Mouse (Mus musculus) hindbrain, embryonic 11.5 days (tissue): ENCODE results near the gene Calm5. TPM values are rescaled to one million over a fixed set of nuclear protein-coding genes. Genes with fewer than 3 reads are reported as not detected.
"Not testable (repeated sequence)": the region's sequence is repeated elsewhere in the genome, so short reads cannot be mapped to it uniquely, and the experiment has no call there.

Source experiments
- ATAC-seq: fragments of 200-750 bp; cut with Nextera tagmentation; 2 replicates; pipeline ENCODE4 v1.8.0; 2017; ENCODE audit warnings: mild to moderate bottlenecking, moderate TSS enrichment, moderate library complexity; ENCODE audit not compliant: low FRiP score
- DNase-seq: peaks from one replicate; pipeline ENCODE4 v3.0.0-alpha.2; 2015; ENCODE audit warnings: low spot score
- H3K27ac ChIP-seq: fragments of 300-500 bp; sonication (generic); 2 replicates; pipeline ENCODE4 v1.5.1; 2014; ENCODE audit warnings: mild to moderate bottlenecking, low read depth, low read length
- H3K27me3 ChIP-seq: fragments of 300-500 bp; sonication (generic); 2 replicates; pipeline ENCODE4 v1.6.1; 2014; ENCODE audit warnings: mild to moderate bottlenecking, low read length, moderate library complexity, mixed read lengths; ENCODE audit not compliant: control insufficient read depth, insufficient read depth
- H3K36me3 ChIP-seq: fragments of 300-500 bp; sonication (generic); 2 replicates; pipeline ENCODE4 v1.6.1; 2014; ENCODE audit warnings: mild to moderate bottlenecking, low read length, moderate library complexity, mixed read lengths; ENCODE audit not compliant: control insufficient read depth, insufficient read depth
- H3K4me1 ChIP-seq: fragments of 300-500 bp; sonication (generic); replicated peaks from 2 replicates; pipeline ENCODE4 v1.6.1; 2014; ENCODE audit warnings: low read length, mixed read lengths; ENCODE audit not compliant: control insufficient read depth, insufficient read depth
- H3K4me2 ChIP-seq: fragments of 300-500 bp; sonication (generic); replicated peaks from 2 replicates; pipeline ENCODE4 v1.6.1; 2014; ENCODE audit warnings: mild to moderate bottlenecking, low read depth, low read length
- H3K4me3 ChIP-seq: fragments of 300-500 bp; sonication (generic); 2 replicates; pipeline ENCODE4 v1.5.1; 2014; ENCODE audit warnings: low read depth, low read length
- H3K9ac ChIP-seq: fragments of 300-500 bp; sonication (generic); 2 replicates; pipeline ENCODE4 v1.6.1; 2014; ENCODE audit warnings: low read depth, low read length
- H3K9me3 ChIP-seq: fragments of 300-500 bp; sonication (generic); 2 replicates; pipeline ENCODE4 v1.6.1; 2016; ENCODE audit warnings: low read length; ENCODE audit not compliant: control insufficient read depth
- WGBS: fragments of 180-500 bp; shearing (Covaris S2); extraction: QIAGEN DNeasy Blood & Tissue Kit; methylation state at CpG from one replicate; pipeline ENCODE4 v1.1.7; 2014; 5-methylcytosine and 5-hydroxymethylcytosine counted together
- polyA plus RNA-seq: library from polyadenylated mRNA; unstranded; fragments of >200 nt; fragmentation: Nextera tagmentation; extraction: Ambion mirVana; gene quantifications from 2 replicates; pipeline ENCODE4 v1.2.1, GENCODE M21; 2014

Gene Calm5
- polyA plus RNA-seq, 1 experiment from 2014 or later = not detected

DNA sequence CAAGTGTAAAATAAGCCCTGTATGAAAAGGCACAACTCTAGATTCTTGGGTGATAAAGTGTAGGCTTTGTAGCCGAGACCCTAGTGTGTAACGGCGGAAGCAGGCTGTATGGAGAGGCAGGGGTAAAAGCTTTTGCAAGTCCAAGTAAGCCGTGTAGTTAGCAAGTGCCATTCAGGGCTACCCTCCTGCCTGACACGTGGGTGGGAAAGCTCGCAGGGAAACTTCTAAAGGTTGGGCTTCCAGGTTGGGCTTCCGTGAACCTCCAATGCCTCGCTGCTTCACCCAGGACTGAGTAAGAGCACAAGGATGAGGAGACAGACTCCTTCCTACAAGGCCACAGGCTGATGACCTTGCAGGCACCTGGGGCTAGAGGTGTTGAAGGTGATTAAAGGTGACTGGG lies 40.6 kb downstream of the Calm5 start:
- Histone ChIP-seq H3K27me3 (no peaks in the 10 kb centered on the region), H3K9me3 (no peaks in the 10 kb centered on the region), H3K9ac (no peak overlapping the region), H3K27ac (no peak overlapping the region), H3K4me3 (no peak overlapping the region), H3K36me3 (no peaks in the 10 kb centered on the region), H3K4me2 (no peak overlapping the region), H3K4me1 (no peaks in the 10 kb centered on the region)
- DNase-seq (no peak), ATAC-seq (no peak)
- WGBS = 77% methylated on average over 8 of the region's 8 CpGs

DNA sequence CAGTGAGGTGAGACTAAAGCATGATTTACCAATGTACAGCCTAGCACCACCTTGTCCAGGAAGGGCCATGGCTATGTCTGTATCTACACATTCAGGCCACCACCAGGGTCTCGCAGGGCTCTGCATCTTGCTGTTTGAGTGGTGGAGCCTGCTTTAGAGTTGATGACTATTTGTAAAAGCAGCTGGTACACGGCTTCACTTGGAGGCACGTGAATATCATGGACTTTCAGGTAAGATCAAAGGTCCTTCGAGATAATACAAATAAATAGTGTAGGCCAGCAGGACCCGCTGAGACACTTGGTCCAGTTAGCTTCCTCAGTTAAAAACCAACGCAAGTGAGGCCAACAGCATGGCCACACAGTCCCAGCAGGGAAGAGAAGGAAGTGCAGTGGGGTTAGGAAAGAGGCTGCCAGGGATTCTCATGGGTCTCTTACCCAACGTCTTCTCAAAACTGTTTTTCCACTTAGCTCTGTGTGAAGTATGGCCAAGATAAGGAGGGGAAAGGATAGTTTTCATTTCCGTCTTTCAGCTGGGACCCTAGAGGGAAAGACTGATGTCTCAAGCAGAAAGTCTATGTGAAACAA lies 41.5 kb downstream of the Calm5 start:
- H3K9ac ChIP-seq = no peak overlapping the region
- no peak overlapping the region for H3K4me2 ChIP-seq
- H3K36me3 ChIP-seq = no peaks in the 10 kb centered on the region
- DNase-seq (no peak), ATAC-seq (no peak)
- H3K27me3 ChIP-seq = no peaks in the 10 kb centered on the region
- H3K9me3 ChIP-seq = no peaks in the 10 kb centered on the region
- no peak overlapping the region for H3K27ac ChIP-seq
- 84% methylated on average over 8 of the region's 8 CpGs for WGBS
- no peak overlapping the region for H3K4me3 ChIP-seq
- no peaks in the 10 kb centered on the region for H3K4me1 ChIP-seq

DNA sequence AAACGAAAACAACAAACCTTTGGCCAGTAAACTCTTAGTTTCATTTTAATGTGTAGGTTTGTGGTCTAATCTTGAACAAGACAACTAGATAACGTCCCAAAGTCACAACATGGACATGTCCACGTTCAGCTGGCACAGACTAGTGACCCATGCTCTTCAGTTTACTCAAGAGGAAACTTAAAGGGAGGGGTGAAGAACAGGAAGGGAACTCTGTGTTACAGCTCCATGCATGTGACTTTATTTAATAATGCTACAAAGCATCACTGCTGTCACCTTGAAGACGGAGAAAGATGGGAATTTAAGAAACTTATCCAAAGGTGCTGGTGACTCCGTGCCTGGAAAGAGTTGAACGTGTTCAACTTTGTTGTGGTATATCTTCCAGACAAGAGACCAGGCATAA lies 42.1 kb downstream of the Calm5 start:
- no peak overlapping the region for H3K9ac ChIP-seq
- DNase-seq = no peak

DNA sequence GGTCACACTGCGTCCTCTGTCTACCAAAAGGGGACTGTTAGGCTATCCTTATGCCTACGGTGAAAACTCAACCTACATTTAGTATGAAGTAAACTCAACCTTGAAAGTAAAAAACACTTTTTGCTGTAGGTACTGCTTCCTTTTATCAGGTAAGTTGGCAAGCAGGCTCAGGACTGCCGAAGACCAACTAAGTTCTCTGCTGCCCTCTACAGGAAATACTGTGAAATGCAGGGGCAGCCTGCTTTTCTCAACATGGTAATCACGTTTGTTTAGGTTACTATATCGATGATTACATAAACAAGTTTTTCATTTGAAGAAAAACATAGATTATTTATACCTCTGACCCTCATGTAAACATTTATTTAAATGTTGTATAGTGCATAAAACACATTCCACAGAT lies 42.9 kb downstream of the Calm5 start:
- Histone ChIP-seq H3K4me2 (no peak overlapping the region), H3K4me3 (no peak overlapping the region), H3K9me3 (no peaks in the 10 kb centered on the region), H3K4me1 (no peaks in the 10 kb centered on the region), H3K27me3 (no peaks in the 10 kb centered on the region), H3K27ac (no peak overlapping the region), H3K36me3 (no peaks in the 10 kb centered on the region), H3K9ac (no peak overlapping the region)
- DNase-seq (peak; percentile 81), ATAC-seq (no peak)
- 41% methylated on average over 5 of the region's 5 CpGs for WGBS

More for the DNA sequence above, 42.1 kb downstream of the Calm5 start:
- Histone ChIP-seq H3K4me3 (no peak overlapping the region), H3K4me2 (no peak overlapping the region), H3K27ac (no peak overlapping the region), H3K4me1 (no peaks in the 10 kb centered on the region), H3K9me3 (no peaks in the 10 kb centered on the region), H3K27me3 (no peaks in the 10 kb centered on the region), H3K36me3 (no peaks in the 10 kb centered on the region)
- no peak for ATAC-seq
- 93% methylated on average over 6 of the region's 6 CpGs for WGBS

DNA sequence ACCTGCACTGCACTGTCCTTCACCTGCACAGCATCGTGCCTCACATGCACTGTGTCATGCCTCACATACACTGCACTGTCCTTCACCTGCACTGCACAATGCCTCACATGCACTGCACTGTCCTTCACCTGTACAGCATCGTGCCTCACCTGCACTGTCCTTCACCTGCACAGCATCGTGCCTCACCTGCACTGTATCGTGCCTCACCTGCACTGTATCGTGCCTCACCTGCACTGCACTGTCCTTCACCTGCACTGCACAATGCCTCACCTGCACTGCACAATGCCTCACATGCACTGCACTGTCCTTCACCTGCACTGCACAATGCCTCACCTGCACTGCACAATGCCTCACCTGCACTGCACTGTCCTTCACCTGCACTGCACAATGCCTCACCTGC lies 44.2 kb downstream of the Calm5 start:
- H3K9me3 ChIP-seq = not testable (repeated sequence)

DNA sequence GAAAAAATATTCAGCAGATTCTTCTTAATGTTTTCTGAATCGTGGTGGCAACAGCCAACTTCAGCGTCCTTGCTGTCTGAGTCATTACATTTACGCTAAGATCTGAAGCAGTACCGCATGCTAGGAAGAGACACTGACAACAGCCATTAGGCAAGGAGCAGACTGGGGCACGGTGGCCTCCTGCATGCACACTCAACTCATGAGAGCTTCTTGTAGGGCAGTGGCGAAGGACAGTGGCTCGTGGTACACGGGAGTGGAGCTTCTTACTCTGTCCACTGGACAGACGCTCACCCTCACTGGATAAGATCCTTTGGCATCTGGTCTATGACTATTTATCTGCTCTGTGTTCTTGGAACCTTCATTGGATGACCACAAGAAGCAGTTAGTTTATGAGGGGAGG lies 45.3 kb downstream of the Calm5 start:
- no peak overlapping the region for H3K4me3 ChIP-seq
- DNase-seq (no peak), ATAC-seq (no peak)
- H3K36me3 ChIP-seq = no peaks in the 10 kb centered on the region
- H3K9me3 ChIP-seq = no peaks in the 10 kb centered on the region
- no peak overlapping the region for H3K27ac ChIP-seq
- WGBS = 93% methylated on average over 9 of the region's 9 CpGs
- no peak overlapping the region for H3K9ac ChIP-seq
- no peak overlapping the region for H3K4me2 ChIP-seq
- H3K4me1 ChIP-seq = no peaks in the 10 kb centered on the region
- H3K27me3 ChIP-seq = no peaks in the 10 kb centered on the region

More for the DNA sequence above, 44.2 kb downstream of the Calm5 start:
- DNase-seq, H3K4me3 ChIP-seq, ATAC-seq, H3K9ac ChIP-seq, H3K36me3 ChIP-seq, H3K4me2 ChIP-seq, H3K27me3 ChIP-seq, H3K4me1 ChIP-seq, H3K27ac ChIP-seq: not testable (repeated sequence)
- WGBS = 93% methylated on average over 5 of the region's 5 CpGs

Other genes with a start within 250 kb of the Calm5 start
- gene Fam208b, start 243.1 kb upstream of the Calm5 start, polyA plus RNA-seq = 21.1 and 37.2 TPM in 2 replicates
- gene Asb13, start 220.1 kb upstream of the Calm5 start, polyA plus RNA-seq = 7.8 and 13.2 TPM in 2 replicates
- not detected in 2 replicates for gene Calml3, start 49.9 kb upstream of the Calm5 start, polyA plus RNA-seq
- not detected in 2 replicates for gene Calm4, start 16.4 kb upstream of the Calm5 start, polyA plus RNA-seq
- gene Net1, start 64.0 kb downstream of the Calm5 start, polyA plus RNA-seq = 31.4 and 33.9 TPM in 2 replicates
- gene Tubal3, start 64.1 kb downstream of the Calm5 start, polyA plus RNA-seq = not detected in 2 replicates
- not detected in 2 replicates for gene Ucn3, start 91.2 kb downstream of the Calm5 start, polyA plus RNA-seq
- gene Akr1c14, start 194.8 kb downstream of the Calm5 start, polyA plus RNA-seq = 0.06 and 0.22 TPM in 2 replicates